Mouse (Mus musculus): ENCODE measurements at regions not wholly inside any gene's neighbourhood (a gene's known extent, or its start where the extent isn't known, plus 50 kb on each side); places are given as distances from the start of the nearest gene placed in this dataset.

GRCm38 (mm10) chr6:111820265-111820664, 453.3 kb upstream of the Lmcd1 start:
- Histone ChIP-seq H3K36me3 (ENCODE audit: control insufficient read depth, insufficient read depth, low read length, poor library complexity, severe bottlenecking) (no peaks in the 10 kb centered on the region), H3K4me1 (ENCODE audit: control insufficient read depth in 2 of 2, insufficient read depth in 2 of 2, low read length in 2 of 2, poor library complexity in 1 of 2) (no peaks in the 10 kb centered on the region), H3K27ac (ENCODE audit: insufficient read depth, low read depth, low read length, poor library complexity, severe bottlenecking) (no peak overlapping the region), H3K9ac (ENCODE audit: insufficient read depth, low read depth, low read length, poor library complexity, severe bottlenecking) (no peak overlapping the region), H3K9me3 (ENCODE audit: control insufficient read depth, insufficient read depth, low read depth, low read length) (no peaks in the 10 kb centered on the region), H3K4me3 (ENCODE audit: insufficient read depth in 1 of 2, low read depth in 1 of 2, low read length in 2 of 2, poor library complexity in 1 of 2, severe bottlenecking in 1 of 2) (no peak overlapping the region)
- no peak for DNase-seq (ENCODE audit: low read depth, low spot score)
- in situ Hi-C loops (cut with MboI; ENCODE audit: low sequenced_read_pairs in 2 of 2, unreplicated experiment in 2 of 2) = no loop called here
- no peak for TF ChIP-seq ZC3H11A (IDR thresholded peaks at IDR 0.05; ENCODE audit: borderline replicate concordance, low read depth, low read length)
- no peak for TF ChIP-seq MAFK (IDR thresholded peaks at IDR 0.05; ENCODE audit: insufficient read depth, low read depth, low read length)
- no peak for TF ChIP-seq HCFC1 (IDR thresholded peaks at IDR 0.05; ENCODE audit: borderline replicate concordance, insufficient read depth, low read length)
- TF ChIP-seq CHD2 (IDR thresholded peaks at IDR 0.05; ENCODE audit: low read depth, low read length) = no peak
- no peak for TF ChIP-seq ZNF384 (IDR thresholded peaks at IDR 0.05; ENCODE audit: low read depth, low read length)

- Histone ChIP-seq H3K27ac (ENCODE audit: insufficient read depth, low read depth, low read length, poor library complexity, severe bottlenecking) (no peak overlapping the region), H3K4me1 (ENCODE audit: control insufficient read depth in 2 of 2, insufficient read depth in 2 of 2, low read length in 2 of 2, poor library complexity in 1 of 2) (no peaks in the 10 kb centered on the region), H3K36me3 (ENCODE audit: control insufficient read depth, insufficient read depth, low read length, poor library complexity, severe bottlenecking) (no peaks in the 10 kb centered on the region), H3K9ac (ENCODE audit: insufficient read depth, low read depth, low read length, poor library complexity, severe bottlenecking) (no peak overlapping the region), H3K9me3 (ENCODE audit: control insufficient read depth, insufficient read depth, low read depth, low read length) (no peaks in the 10 kb centered on the region), H3K4me3 (ENCODE audit: insufficient read depth in 1 of 2, low read depth in 1 of 2, low read length in 2 of 2, poor library complexity in 1 of 2, severe bottlenecking in 1 of 2) (no peak overlapping the region)
- TF ChIP-seq ZC3H11A (IDR thresholded peaks at IDR 0.05; ENCODE audit: borderline replicate concordance, low read depth, low read length) (no peak), CHD2 (IDR thresholded peaks at IDR 0.05; ENCODE audit: low read depth, low read length) (no peak), MAFK (IDR thresholded peaks at IDR 0.05; ENCODE audit: insufficient read depth, low read depth, low read length) (no peak), HCFC1 (IDR thresholded peaks at IDR 0.05; ENCODE audit: borderline replicate concordance, insufficient read depth, low read length) (no peak), ZNF384 (IDR thresholded peaks at IDR 0.05; ENCODE audit: low read depth, low read length) (no peak)
- DNase-seq (ENCODE audit: low read depth, low spot score) = no peak
- in situ Hi-C loops (cut with MboI; ENCODE audit: low sequenced_read_pairs in 2 of 2, unreplicated experiment in 2 of 2) = no loop called here
Measured at GRCm38 (mm10) chr6:111844321-111844835, 429.2 kb upstream of the Lmcd1 start.

GRCm38 (mm10) chr6:111866101-111866598, 407.4 kb upstream of the Lmcd1 start:
- Histone ChIP-seq H3K9ac (ENCODE audit: insufficient read depth, low read depth, low read length, poor library complexity, severe bottlenecking) (no peak overlapping the region), H3K9me3 (ENCODE audit: control insufficient read depth, insufficient read depth, low read depth, low read length) (no peaks in the 10 kb centered on the region), H3K4me1 (ENCODE audit: control insufficient read depth in 2 of 2, insufficient read depth in 2 of 2, low read length in 2 of 2, poor library complexity in 1 of 2) (no peaks in the 10 kb centered on the region), H3K27ac (ENCODE audit: insufficient read depth, low read depth, low read length, poor library complexity, severe bottlenecking) (no peak overlapping the region), H3K4me3 (ENCODE audit: insufficient read depth in 1 of 2, low read depth in 1 of 2, low read length in 2 of 2, poor library complexity in 1 of 2, severe bottlenecking in 1 of 2) (no peak overlapping the region), H3K36me3 (ENCODE audit: control insufficient read depth, insufficient read depth, low read length, poor library complexity, severe bottlenecking) (no peaks in the 10 kb centered on the region)
- TF ChIP-seq ZNF384 (IDR thresholded peaks at IDR 0.05; ENCODE audit: low read depth, low read length) = no peak
- TF ChIP-seq CHD2 (IDR thresholded peaks at IDR 0.05; ENCODE audit: low read depth, low read length) = no peak
- TF ChIP-seq MAFK (IDR thresholded peaks at IDR 0.05; ENCODE audit: insufficient read depth, low read depth, low read length) = no peak
- no peak for TF ChIP-seq HCFC1 (IDR thresholded peaks at IDR 0.05; ENCODE audit: borderline replicate concordance, insufficient read depth, low read length)
- no peak for TF ChIP-seq ZC3H11A (IDR thresholded peaks at IDR 0.05; ENCODE audit: borderline replicate concordance, low read depth, low read length)
- in situ Hi-C loops (cut with MboI; ENCODE audit: low sequenced_read_pairs in 2 of 2, unreplicated experiment in 2 of 2) = no loop called here
- DNase-seq (ENCODE audit: low read depth, low spot score) = no peak

GRCm38 (mm10) chr6:111882557-111882956, 391.0 kb upstream of the Lmcd1 start:
- in situ Hi-C loops (cut with MboI; ENCODE audit: low sequenced_read_pairs in 2 of 2, unreplicated experiment in 2 of 2) = no loop called here

More at GRCm38 (mm10) chr6:111882557-111882956, 391.0 kb upstream of the Lmcd1 start:
- no peak for TF ChIP-seq ZNF384 (IDR thresholded peaks at IDR 0.05; ENCODE audit: low read depth, low read length)
- no peak for TF ChIP-seq CHD2 (IDR thresholded peaks at IDR 0.05; ENCODE audit: low read depth, low read length)
- no peak for TF ChIP-seq MAFK (IDR thresholded peaks at IDR 0.05; ENCODE audit: insufficient read depth, low read depth, low read length)
- TF ChIP-seq ZC3H11A (IDR thresholded peaks at IDR 0.05; ENCODE audit: borderline replicate concordance, low read depth, low read length) = no peak
- TF ChIP-seq HCFC1 (IDR thresholded peaks at IDR 0.05; ENCODE audit: borderline replicate concordance, insufficient read depth, low read length) = no peak
- Histone ChIP-seq H3K36me3 (ENCODE audit: control insufficient read depth, insufficient read depth, low read length, poor library complexity, severe bottlenecking) (no peaks in the 10 kb centered on the region), H3K4me3 (ENCODE audit: insufficient read depth in 1 of 2, low read depth in 1 of 2, low read length in 2 of 2, poor library complexity in 1 of 2, severe bottlenecking in 1 of 2) (no peak overlapping the region), H3K9me3 (ENCODE audit: control insufficient read depth, insufficient read depth, low read depth, low read length) (no peaks in the 10 kb centered on the region), H3K9ac (ENCODE audit: insufficient read depth, low read depth, low read length, poor library complexity, severe bottlenecking) (no peak overlapping the region), H3K4me1 (ENCODE audit: control insufficient read depth in 2 of 2, insufficient read depth in 2 of 2, low read length in 2 of 2, poor library complexity in 1 of 2) (no peaks in the 10 kb centered on the region), H3K27ac (ENCODE audit: insufficient read depth, low read depth, low read length, poor library complexity, severe bottlenecking) (no peak overlapping the region)
- no peak for DNase-seq (ENCODE audit: low read depth, low spot score)

Data from ES-E14 (cell line).